ENCODE assay signal across 10 mouse cellular contexts in genomic region chr4:101860873-101861272, GRCm38 (mm10). TPM values are rescaled to one million over a fixed set of nuclear protein-coding genes. Genes with fewer than 3 reads are reported as not detected.
A peak's percentile ranks its signal among the peaks of the same experiment; 100 is the strongest.
DNase-seq lines count a peak whose midpoint lies in the region; ATAC-seq lines count a peak whose summit lies in the region.
"Had no signal": no experiment of that assay in that cellular context is flagged by ENCODE, and none has a peak within 500 bp of the region (broad histone marks: within the 10 kb centered on the region; RNA-seq: fewer than 3 reads in every experiment).

No protein-coding gene starts in this region.

- no peaks in the 10 kb centered on the region for H3K4me1 ChIP-seq in forebrain, embryonic 11.5 days (replicated peaks; ENCODE audit: control insufficient read depth, insufficient read depth, low read length)
- H3K4me1 ChIP-seq: embryonic facial prominence, embryonic 15.5 days; liver, embryonic 13.5 days had no signal

- ATAC-seq in forebrain, embryonic 11.5 days (replicated peaks; ENCODE audit: low FRiP score) = no peak

- H3K36me3 ChIP-seq in forebrain, embryonic 11.5 days (ENCODE audit: control insufficient read depth, insufficient read depth, low read length) = no peaks in the 10 kb centered on the region
- H3K36me3 ChIP-seq: embryonic facial prominence, embryonic 15.5 days; liver, embryonic 13.5 days had no signal

- no peaks in the 10 kb centered on the region for H3K9me3 ChIP-seq in forebrain, embryonic 11.5 days (ENCODE audit: control insufficient read depth, low read length)
- H3K9me3 ChIP-seq: embryonic facial prominence, embryonic 15.5 days; liver, embryonic 13.5 days had no signal

- no peak overlapping the region for H3K4me3 ChIP-seq in forebrain, embryonic 11.5 days (ENCODE audit: low read depth, low read length)
- H3K4me3 ChIP-seq: embryonic facial prominence, embryonic 15.5 days; liver, embryonic 13.5 days had no signal

- no peak overlapping the region for H3K27ac ChIP-seq in forebrain, embryonic 11.5 days (ENCODE audit: low read depth, low read length)
- H3K27ac ChIP-seq: embryonic facial prominence, embryonic 15.5 days; liver, embryonic 13.5 days had no signal

- 47% methylated on average over 6 of the region's 6 CpGs for WGBS in forebrain, embryonic 11.5 days

- intact Hi-C loops in left cerebral cortex, postnatal 10 days (cut with DNase I) = no loop called here

- DNase-seq in kidney, adult 11 months = peak; percentile 14
- no peak for DNase-seq in kidney, adult 18-20 months
- DNase-seq in WW6 (ENCODE audit: low read depth, low spot score) = peak; percentile 54
- DNase-seq in frontal cortex, postnatal 10 days (ENCODE audit: low spot score in 2 of 2) = peak; percentile 14 to 17
- DNase-seq in left cerebral cortex, postnatal 10 days (ENCODE audit: extremely low spot score in 1 of 2, low spot score in 2 of 2) = peak; percentile 22 to 67
- DNase-seq in yolk sac, embryonic 10.5 days (ENCODE audit: low spot score) = peak; percentile 23
- no peak for DNase-seq in cerebellum, adult 8-10 months
- DNase-seq in forebrain, embryonic 11.5 days (ENCODE audit: low spot score) = no peak
- DNase-seq: liver, embryonic 13.5 days had no signal

- no peak overlapping the region for H3K9ac ChIP-seq in forebrain, embryonic 11.5 days (ENCODE audit: low read length)
- H3K9ac ChIP-seq: embryonic facial prominence, embryonic 15.5 days; liver, embryonic 13.5 days had no signal

- H3K4me2 ChIP-seq in forebrain, embryonic 11.5 days (ENCODE audit: low read depth, low read length, severe bottlenecking) = no peak overlapping the region
- H3K4me2 ChIP-seq: embryonic facial prominence, embryonic 15.5 days; liver, embryonic 13.5 days had no signal

- no peaks in the 10 kb centered on the region for H3K27me3 ChIP-seq in forebrain, embryonic 11.5 days (ENCODE audit: control insufficient read depth, insufficient read depth, low read length)
- H3K27me3 ChIP-seq: embryonic facial prominence, embryonic 15.5 days; liver, embryonic 13.5 days had no signal

RNA-seq across cellular contexts. Expression of gene B020004J07Rik, which starts 17.1 kb away (rescaled TPM):
- not detected for total RNA-seq in left cerebral cortex, postnatal 10 days (2021)
- not detected in 2 replicates for polyA plus RNA-seq in forebrain, embryonic 11.5 days (2014; fragmentation: Nextera tagmentation; extraction: Ambion mirVana)
- polyA plus RNA-seq: embryonic facial prominence, embryonic 15.5 days; liver, embryonic 13.5 days had no signal

RNA-seq across cellular contexts. Expression of gene C130073F10Rik, which starts 32.7 kb away (rescaled TPM):
- total RNA-seq in left cerebral cortex, postnatal 10 days (2021) = not detected
- polyA plus RNA-seq in forebrain, embryonic 11.5 days (2014; fragmentation: Nextera tagmentation; extraction: Ambion mirVana) = not detected in 2 replicates
- polyA plus RNA-seq: liver, embryonic 13.5 days had no signal

RNA-seq across cellular contexts. Expression of gene Gm12800, which starts 48.0 kb away (rescaled TPM):
- not detected for total RNA-seq in left cerebral cortex, postnatal 10 days (2021)
- polyA plus RNA-seq in forebrain, embryonic 11.5 days (2014; fragmentation: Nextera tagmentation; extraction: Ambion mirVana) = not detected in 2 replicates
- polyA plus RNA-seq: embryonic facial prominence, embryonic 15.5 days; liver, embryonic 13.5 days had no signal

Comparison
In these comparisons a context has a peak if more than half of its experiments do, and no peak if none do; other contexts are left out.
1. DNase-seq: peak in kidney, adult 11 months (single experiment), WW6 (single experiment), frontal cortex, postnatal 10 days (2 of 2), left cerebral cortex, postnatal 10 days (2 of 2) and yolk sac, embryonic 10.5 days (single experiment); none in kidney, adult 18-20 months (single experiment), cerebellum, adult 8-10 months (single experiment) and forebrain, embryonic 11.5 days (single experiment).